Mouse (Mus musculus) effector memory CD4-positive, alpha-beta T cell, adult 7 months (primary cell): Measurements from ENCODE around the gene Gm8453. TPM values are rescaled to one million over a fixed set of nuclear protein-coding genes. Genes with fewer than 3 reads are reported as not detected.

Experiments used
- polyA plus RNA-seq: library from polyadenylated mRNA; unstranded; fragments of 100-300 nt; shearing (Covaris generic); gene quantifications from one replicate; pipeline ENCODE4 v1.2.1, GENCODE M21; 2017

Gm8453 gene
- polyA plus RNA-seq: not detected

GRCm38 (mm10) chr7:22229384-22229783 is at the start of gene Gm8453:
TSS of gene Gm8453 (minus strand) at chr7:22229484.

GRCm38 (mm10) chr7:22201164-22201563 is 28.1 kb downstream of the Gm8453 start, which contains the start of gene Gm8653:
TSS of gene Gm8653 (minus strand) at chr7:22201264.

GRCm38 (mm10) chr7:22189077-22189476 is 40.2 kb downstream of the Gm8453 start, which contains the start of gene Vmn1r143:
TSS of gene Vmn1r143 (plus strand) at chr7:22189377.

Other genes starting within 250 kb of the Gm8453 start
- not detected for gene Vmn1r137, start 234.9 kb downstream of the Gm8453 start, polyA plus RNA-seq
- gene Vmn1r138, start 200.6 kb downstream of the Gm8453 start, polyA plus RNA-seq: not detected
- not detected for gene Gm6176, start 173.2 kb downstream of the Gm8453 start, polyA plus RNA-seq
- gene Vmn1r139, start 160.4 kb downstream of the Gm8453 start, polyA plus RNA-seq: not detected
- gene Gm16451, start 111.2 kb downstream of the Gm8453 start, polyA plus RNA-seq: not detected
- gene Gm10666, start 94.7 kb downstream of the Gm8453 start, polyA plus RNA-seq: not detected
- not detected for gene Vmn1r142, start 65.4 kb downstream of the Gm8453 start, polyA plus RNA-seq
- gene Vmn1r143, start 40.1 kb downstream of the Gm8453 start, polyA plus RNA-seq: 0.55 TPM
- not detected for gene Gm8653, start 28.2 kb downstream of the Gm8453 start, polyA plus RNA-seq
- not detected for gene Gm4187, start 100.2 kb upstream of the Gm8453 start, polyA plus RNA-seq
- gene Gm8660, start 141.6 kb upstream of the Gm8453 start, polyA plus RNA-seq: not detected
- not detected for gene Vmn1r148, start 184.1 kb upstream of the Gm8453 start, polyA plus RNA-seq
- not detected for gene Vmn1r149, start 208.7 kb upstream of the Gm8453 start, polyA plus RNA-seq
- gene Gm10665, start 234.6 kb upstream of the Gm8453 start, polyA plus RNA-seq: 1.2 TPM